ENCODE assay signal across 12 mouse cellular contexts in genomic region chr17:71874795-71875194, GRCm38 (mm10).
A peak's percentile ranks its signal among the peaks of the same experiment; 100 is the strongest.
DNase-seq lines count a peak whose midpoint lies in the region; ATAC-seq lines count a peak whose summit lies in the region.
"Had no signal": no experiment of that assay in that cellular context is flagged by ENCODE, and none has a peak within 500 bp of the region (broad histone marks: within the 10 kb centered on the region; RNA-seq: fewer than 3 reads in every experiment).

No protein-coding gene starts in this region.

- H3K9me3 ChIP-seq in heart, embryonic 12.5 days (replicated peaks): 0 out of 2 replicates have a peak, but pooled peaks cover 4% of the 10 kb centered on the region
- 0 out of 2 replicates have a peak, but pooled peaks cover 2% of the 10 kb centered on the region for H3K9me3 ChIP-seq in heart, embryonic 14.5 days (ENCODE audit: control insufficient read depth, low read length)
- H3K9me3 ChIP-seq: embryonic facial prominence, embryonic 13.5 days; embryonic facial prominence, embryonic 15.5 days; forebrain, embryonic 10.5 days; forebrain, embryonic 12.5 days had no signal

- H3K27ac ChIP-seq in heart, embryonic 12.5 days (ENCODE audit: poor library complexity, severe bottlenecking): no peak overlapping the region
- H3K27ac ChIP-seq in heart, embryonic 14.5 days (replicated peaks in 1 of 2; ENCODE audit: control insufficient read depth in 1 of 2, insufficient read depth in 1 of 2, low read depth in 2 of 2, low read length in 2 of 2): no peak overlapping the region
- H3K27ac ChIP-seq: embryonic facial prominence, embryonic 13.5 days; embryonic facial prominence, embryonic 15.5 days; forebrain, embryonic 10.5 days; forebrain, embryonic 12.5 days had no signal

- no peak overlapping the region for H3K4me3 ChIP-seq in heart, embryonic 12.5 days
- H3K4me3 ChIP-seq in heart, embryonic 14.5 days (ENCODE audit: control insufficient read depth in 1 of 2, insufficient read depth in 1 of 2, low read depth in 1 of 2, low read length in 2 of 2): no peak overlapping the region
- H3K4me3 ChIP-seq: embryonic facial prominence, embryonic 13.5 days; embryonic facial prominence, embryonic 15.5 days; erythroblast, embryonic 14.5 days; forebrain, embryonic 10.5 days; forebrain, embryonic 12.5 days had no signal

- no peaks in the 10 kb centered on the region; the same call in 1 of the 2 replicates for H3K4me1 ChIP-seq in heart, embryonic 12.5 days (replicated peaks)
- no peaks in the 10 kb centered on the region for H3K4me1 ChIP-seq in heart, embryonic 14.5 days (ENCODE audit: control insufficient read depth in 2 of 2, insufficient read depth in 2 of 2, low read length in 2 of 2)
- H3K4me1 ChIP-seq: embryonic facial prominence, embryonic 13.5 days had no signal

- peak; percentile 81 for ATAC-seq in heart, embryonic 12.5 days (ENCODE audit: insufficient number of reproducible peaks, low FRiP score)
- ATAC-seq in heart, embryonic 14.5 days (ENCODE audit: insufficient number of reproducible peaks, insufficient read depth, low FRiP score, low read depth): 0 out of 2 replicates have a peak, but pooled peaks have one; percentile 47
- ATAC-seq: forebrain, embryonic 14.5 days had no signal

- no peaks in the 10 kb centered on the region for H3K27me3 ChIP-seq in heart, embryonic 12.5 days (replicated peaks)
- no peaks in the 10 kb centered on the region for H3K27me3 ChIP-seq in heart, embryonic 14.5 days (ENCODE audit: control insufficient read depth, insufficient read depth, low read length)
- H3K27me3 ChIP-seq: embryonic facial prominence, embryonic 13.5 days; embryonic facial prominence, embryonic 15.5 days; forebrain, embryonic 12.5 days had no signal

- no peak overlapping the region for H3K4me2 ChIP-seq in heart, embryonic 12.5 days
- H3K4me2 ChIP-seq in heart, embryonic 14.5 days (ENCODE audit: low read length): no peak overlapping the region
- H3K4me2 ChIP-seq: embryonic facial prominence, embryonic 13.5 days; embryonic facial prominence, embryonic 15.5 days; forebrain, embryonic 12.5 days had no signal

- no peaks in the 10 kb centered on the region for H3K36me3 ChIP-seq in heart, embryonic 12.5 days
- no peaks in the 10 kb centered on the region for H3K36me3 ChIP-seq in heart, embryonic 14.5 days (ENCODE audit: control insufficient read depth, insufficient read depth, low read length)
- H3K36me3 ChIP-seq: embryonic facial prominence, embryonic 13.5 days; embryonic facial prominence, embryonic 15.5 days; forebrain, embryonic 10.5 days; forebrain, embryonic 12.5 days had no signal

- no peak overlapping the region for H3K9ac ChIP-seq in heart, embryonic 12.5 days
- no peak overlapping the region for H3K9ac ChIP-seq in heart, embryonic 14.5 days (ENCODE audit: low read length)
- H3K9ac ChIP-seq: embryonic facial prominence, embryonic 13.5 days; embryonic facial prominence, embryonic 15.5 days; forebrain, embryonic 12.5 days had no signal

- WGBS in heart, embryonic 12.5 days: 58% methylated on average over 9 of the region's 9 CpGs
- WGBS in heart, embryonic 14.5 days: 61% methylated on average over 9 of the region's 9 CpGs

- intact Hi-C loops in heart, postnatal 14 days (cut with DNase I): loop anchor here (1.0 to 10.0 kb wide), 3 partner anchors 212 to 910 kb away; partner anchors contain the start of gene Spdya
- intact Hi-C loops in heart, postnatal 36 days (cut with DNase I): loop anchor here (1.0 to 5.0 kb wide), 2 partner anchors 212 to 312 kb away; no protein-coding TSS in a partner anchor
- intact Hi-C loops in heart, postnatal 10 days (cut with DNase I): loop anchor here (1.0 to 5.0 kb wide), 2 partner anchors 212 to 312 kb away; no protein-coding TSS in a partner anchor

- no peak for DNase-seq in heart, postnatal 14 days
- no peak for DNase-seq in heart, postnatal 36 days
- DNase-seq in heart, postnatal 10 days: peak; percentile 11 to 13
- no peak for DNase-seq in heart, postnatal 4 days

Comparison
In these comparisons a context has a peak if more than half of its experiments do, and no peak if none do; other contexts are left out.
1. DNase-seq: peak in heart, postnatal 10 days (2 of 2); none in heart, postnatal 14 days (0 of 2), heart, postnatal 36 days (0 of 2) and heart, postnatal 4 days (single experiment).